Mouse (Mus musculus) liver, embryonic 15.5 days (tissue): ENCODE results near the gene Acy3. TPM values are rescaled to one million over a fixed set of nuclear protein-coding genes. Genes with fewer than 3 reads are reported as not detected.

ENCODE experiments used
- ATAC-seq: fragments of 200-750 bp; cut with Nextera tagmentation; 2 replicates; pipeline ENCODE4 v1.8.0; 2017; ENCODE audit warnings: moderate number of reproducible peaks, mild to moderate bottlenecking, moderate library complexity; ENCODE audit not compliant: insufficient read depth
- H3K27ac ChIP-seq: fragments of 300-500 bp; sonication (generic); replicated peaks from 2 replicates; pipeline ENCODE4 v1.5.1; 2015; ENCODE audit warnings: mild to moderate bottlenecking, inconsistent platforms
- H3K27me3 ChIP-seq: fragments of 300-500 bp; sonication (generic); 2 replicates; pipeline ENCODE4 v1.6.1; 2015; ENCODE audit warnings: mild to moderate bottlenecking, inconsistent platforms
- H3K36me3 ChIP-seq: fragments of 300-500 bp; sonication (generic); replicated peaks from 2 replicates; pipeline ENCODE4 v1.6.1; 2015; ENCODE audit warnings: moderate library complexity, mild to moderate bottlenecking, inconsistent platforms
- H3K4me1 ChIP-seq: fragments of 300-500 bp; sonication (generic); replicated peaks from 2 replicates; pipeline ENCODE4 v1.6.1; 2015; ENCODE audit warnings: inconsistent platforms
- H3K4me2 ChIP-seq: fragments of 300-500 bp; sonication (generic); 2 replicates; pipeline ENCODE4 v1.6.1; 2015; ENCODE audit warnings: moderate library complexity, mild to moderate bottlenecking, inconsistent platforms
- H3K4me3 ChIP-seq: fragments of 300-500 bp; sonication (generic); replicated peaks from 2 replicates; pipeline ENCODE4 v1.5.1; 2015; ENCODE audit warnings: mild to moderate bottlenecking, inconsistent platforms
- H3K9ac ChIP-seq: fragments of 300-500 bp; sonication (generic); 2 replicates; pipeline ENCODE4 v1.6.1; 2015; ENCODE audit warnings: moderate library complexity, mild to moderate bottlenecking, inconsistent platforms
- H3K9me3 ChIP-seq: fragments of 300-500 bp; sonication (generic); replicated peaks from 2 replicates; pipeline ENCODE4 v1.6.1; 2016; ENCODE audit warnings: inconsistent platforms
- WGBS: fragments of 180-500 bp; shearing (Covaris S2); methylation state at CpG from one replicate; pipeline ENCODE4 v1.1.7; 2015; ENCODE audit warnings: mixed read lengths; ENCODE audit not compliant: insufficient replicate concordance; 5-methylcytosine and 5-hydroxymethylcytosine counted together
- polyA plus RNA-seq: library from polyadenylated mRNA; unstranded; fragments of >200 nt; fragmentation: Nextera tagmentation; extraction: Ambion mirVana; gene quantifications from 2 replicates; pipeline ENCODE4 v1.2.1, GENCODE M21; 2015

The Acy3 gene
- polyA plus RNA-seq, 1 experiment from 2014 or later: 10.8 TPM

- Histone ChIP-seq H3K4me1 (peaks cover 30% of the 10 kb centered on the region), H3K27me3 (no peaks in the 10 kb centered on the region), H3K4me2 (no peak within 1 kb of the TSS), H3K36me3 (peaks cover 25% of the 10 kb centered on the region), H3K9ac (no peak within 1 kb of the TSS), H3K27ac (no peak within 1 kb of the TSS), H3K9me3 (no peaks in the 10 kb centered on the region), H3K4me3 (no peak within 1 kb of the TSS)
- 60% methylated on average over 1 of the region's 1 CpGs for WGBS
- no peak for ATAC-seq
Measured at GRCm38 (mm10) chr19:4003112-4003511, 16.7 kb downstream of the Acy3 start, which contains the start of gene Doc2g. Gene Doc2g (plus strand): TSS chr19:4003313.

- Histone ChIP-seq H3K27me3 (no peaks in the 10 kb centered on the region), H3K4me1 (peaks cover 30% of the 10 kb centered on the region), H3K9me3 (no peaks in the 10 kb centered on the region), H3K4me3 (no peak overlapping the region), H3K27ac (no peak overlapping the region), H3K36me3 (peaks cover 31% of the 10 kb centered on the region), H3K9ac (no peak overlapping the region), H3K4me2 (no peak overlapping the region)
- ATAC-seq: no peak
- WGBS: 72% methylated on average over 12 of the region's 12 CpGs
Measured at GRCm38 (mm10) chr19:4003641-4004040, 17.3 kb downstream of the Acy3 start.

GRCm38 (mm10) chr19:4004331-4004730 lies 18.0 kb downstream of the Acy3 start:
- Histone ChIP-seq H3K27me3 (no peaks in the 10 kb centered on the region), H3K9ac (no peak overlapping the region), H3K27ac (no peak overlapping the region), H3K4me2 (no peak overlapping the region), H3K4me1 (peaks cover 24% of the 10 kb centered on the region), H3K9me3 (no peaks in the 10 kb centered on the region), H3K4me3 (no peak overlapping the region), H3K36me3 (peaks cover 38% of the 10 kb centered on the region)
- ATAC-seq: no peak
- WGBS: 83% methylated on average over 15 of the region's 15 CpGs

- Histone ChIP-seq H3K9me3 (no peaks in the 10 kb centered on the region), H3K4me3 (no peak overlapping the region), H3K9ac (no peak overlapping the region)
Measured at GRCm38 (mm10) chr19:4005091-4005490, 18.7 kb downstream of the Acy3 start.

GRCm38 (mm10) chr19:4005971-4006370 lies 19.6 kb downstream of the Acy3 start:
- Histone ChIP-seq H3K9ac (no peak overlapping the region), H3K27me3 (no peaks in the 10 kb centered on the region), H3K4me3 (no peak overlapping the region), H3K9me3 (no peaks in the 10 kb centered on the region), H3K4me1 (peaks cover 14% of the 10 kb centered on the region), H3K36me3 (peaks cover 52% of the 10 kb centered on the region), H3K27ac (no peak overlapping the region), H3K4me2 (no peak overlapping the region)
- 79% methylated on average over 8 of the region's 8 CpGs for WGBS
- no peak for ATAC-seq

More at GRCm38 (mm10) chr19:4005091-4005490, 18.7 kb downstream of the Acy3 start:
- H3K27me3 ChIP-seq: no peaks in the 10 kb centered on the region
- H3K4me2 ChIP-seq: no peak overlapping the region
- WGBS: 80% methylated on average over 9 of the region's 9 CpGs
- peaks cover 18% of the 10 kb centered on the region for H3K4me1 ChIP-seq
- no peak overlapping the region for H3K27ac ChIP-seq
- ATAC-seq: no peak
- peaks cover 45% of the 10 kb centered on the region for H3K36me3 ChIP-seq

GRCm38 (mm10) chr19:4011086-4011485 lies 24.7 kb downstream of the Acy3 start:
- WGBS: 87% methylated on average over 5 of the region's 5 CpGs
- Histone ChIP-seq H3K4me3 (peak overlapping the region; percentile 83), H3K27me3 (no peaks in the 10 kb centered on the region), H3K4me1 (peaks cover 41% of the 10 kb centered on the region), H3K27ac (no peak overlapping the region), H3K4me2 (peak overlapping the region; percentile 78), H3K36me3 (peaks cover 50% of the 10 kb centered on the region), H3K9me3 (no peaks in the 10 kb centered on the region), H3K9ac (no peak overlapping the region)
- no peak for ATAC-seq

- ATAC-seq: peak; percentile 98
- Histone ChIP-seq H3K27me3 (no peaks in the 10 kb centered on the region), H3K4me2 (peak within 1 kb of the TSS; percentile 78), H3K9ac (peak within 1 kb of the TSS; percentile 76), H3K4me1 (peaks cover 45% of the 10 kb centered on the region), H3K27ac (peak within 1 kb of the TSS; percentile 86), H3K9me3 (no peaks in the 10 kb centered on the region), H3K36me3 (peaks cover 35% of the 10 kb centered on the region), H3K4me3 (peak within 1 kb of the TSS; percentile 83)
- under 1% methylated on average over 45 of the region's 45 CpGs for WGBS
Measured at GRCm38 (mm10) chr19:4012432-4013022, 26.2 kb downstream of the Acy3 start, which contains the start of gene Ndufv1. Gene Ndufv1 (minus strand): TSS chr19:4012806.

- peak overlapping the region; percentile 80 for H3K27ac ChIP-seq
Measured at GRCm38 (mm10) chr19:4013066-4013465, 26.7 kb downstream of the Acy3 start.

GRCm38 (mm10) chr19:4014802-4015201 lies 28.4 kb downstream of the Acy3 start:
- Histone ChIP-seq H3K27ac (peak overlapping the region; percentile 78), H3K9me3 (no peaks in the 10 kb centered on the region), H3K27me3 (no peaks in the 10 kb centered on the region), H3K4me2 (no peak overlapping the region), H3K9ac (0 out of 2 replicates have a peak overlapping the region, but pooled peaks have one; percentile 2), H3K4me3 (no peak overlapping the region), H3K4me1 (peaks cover 59% of the 10 kb centered on the region), H3K36me3 (peaks cover 13% of the 10 kb centered on the region)
- ATAC-seq: no peak

More at GRCm38 (mm10) chr19:4013066-4013465, 26.7 kb downstream of the Acy3 start:
- peak; percentile 49 for ATAC-seq
- H3K27me3 ChIP-seq: no peaks in the 10 kb centered on the region
- WGBS: 9% methylated on average over 9 of the region's 9 CpGs
- H3K4me3 ChIP-seq: peak overlapping the region; percentile 83
- peaks cover 30% of the 10 kb centered on the region for H3K36me3 ChIP-seq
- H3K4me1 ChIP-seq: peaks cover 45% of the 10 kb centered on the region
- peak overlapping the region; percentile 78 for H3K4me2 ChIP-seq
- no peaks in the 10 kb centered on the region for H3K9me3 ChIP-seq
- peak overlapping the region; percentile 63 for H3K9ac ChIP-seq

- Histone ChIP-seq H3K4me2 (peak overlapping the region; percentile 0; the same call in 1 of the 2 replicates), H3K9ac (no peak overlapping the region), H3K4me3 (no peak overlapping the region), H3K27me3 (no peaks in the 10 kb centered on the region), H3K36me3 (0 out of 2 replicates have a peak, but pooled peaks cover 6% of the 10 kb centered on the region), H3K27ac (peak overlapping the region; percentile 78), H3K9me3 (no peaks in the 10 kb centered on the region), H3K4me1 (peaks cover 59% of the 10 kb centered on the region)
- 22% methylated on average over 5 of the region's 5 CpGs for WGBS
- no peak for ATAC-seq
Measured at GRCm38 (mm10) chr19:4015635-4016034, 29.3 kb downstream of the Acy3 start.

GRCm38 (mm10) chr19:4017921-4018587 lies 31.7 kb downstream of the Acy3 start:
- H3K27me3 ChIP-seq: no peaks in the 10 kb centered on the region
- H3K9ac ChIP-seq: no peak overlapping the region
- H3K9me3 ChIP-seq: no peaks in the 10 kb centered on the region
- WGBS: 66% methylated on average over 10 of the region's 10 CpGs
- H3K4me3 ChIP-seq: no peak overlapping the region
- no peak overlapping the region for H3K4me2 ChIP-seq
- peaks cover 42% of the 10 kb centered on the region for H3K4me1 ChIP-seq
- H3K27ac ChIP-seq: no peak overlapping the region
- H3K36me3 ChIP-seq: no peaks in the 10 kb centered on the region
- ATAC-seq: no peak
